Mouse (Mus musculus) neural tube, embryonic 13.5 days (tissue): Measurements from ENCODE around the gene 4930444G20Rik. TPM values are rescaled to one million over a fixed set of nuclear protein-coding genes. Genes with fewer than 3 reads are reported as not detected.

Experiments
- ATAC-seq: fragments of 200-750 bp; cut with Nextera tagmentation; 2 replicates; pipeline ENCODE4 v1.8.0; 2017; ENCODE audit warnings: low read depth, mild to moderate bottlenecking, moderate TSS enrichment, moderate library complexity
- H3K27ac ChIP-seq: fragments of 300-500 bp; sonication (generic); replicated peaks from 2 replicates; pipeline ENCODE4 v1.5.1; 2015; ENCODE audit warnings: moderate library complexity, mild to moderate bottlenecking, inconsistent platforms
- H3K27me3 ChIP-seq: fragments of 300-500 bp; sonication (generic); 2 replicates; pipeline ENCODE4 v1.6.1; 2015; ENCODE audit warnings: mild to moderate bottlenecking, inconsistent platforms
- H3K36me3 ChIP-seq: fragments of 300-500 bp; sonication (generic); 2 replicates; pipeline ENCODE4 v1.6.1; 2015; ENCODE audit warnings: mild to moderate bottlenecking, inconsistent platforms
- H3K4me1 ChIP-seq: fragments of 300-500 bp; sonication (generic); replicated peaks from 2 replicates; pipeline ENCODE4 v1.6.1; 2015; ENCODE audit warnings: inconsistent platforms
- H3K4me2 ChIP-seq: fragments of 300-500 bp; sonication (generic); 2 replicates; pipeline ENCODE4 v1.6.1; 2015; ENCODE audit warnings: inconsistent platforms, mild to moderate bottlenecking, moderate library complexity
- H3K4me3 ChIP-seq: fragments of 300-500 bp; sonication (generic); 2 replicates; pipeline ENCODE4 v1.5.1; 2015; ENCODE audit warnings: mild to moderate bottlenecking, inconsistent platforms
- H3K9ac ChIP-seq: fragments of 300-500 bp; sonication (generic); 2 replicates; pipeline ENCODE4 v1.6.1; 2015; ENCODE audit warnings: moderate library complexity, mild to moderate bottlenecking, inconsistent platforms
- H3K9me3 ChIP-seq: fragments of 300-500 bp; sonication (generic); 2 replicates; pipeline ENCODE4 v1.6.1; 2016; ENCODE audit warnings: inconsistent platforms
- WGBS: fragments of 180-500 bp; shearing (Covaris S2); methylation state at CpG from one replicate; pipeline ENCODE4 v1.1.7; 2015; 5-methylcytosine and 5-hydroxymethylcytosine counted together
- polyA plus RNA-seq: library from polyadenylated mRNA; unstranded; fragments of >200 nt; fragmentation: Nextera tagmentation; extraction: Ambion mirVana; gene quantifications from 2 replicates; pipeline ENCODE4 v1.2.1, GENCODE M21; 2015

Gene 4930444G20Rik
- polyA plus RNA-seq, 1 experiment from 2014 or later = not detected

DNA sequence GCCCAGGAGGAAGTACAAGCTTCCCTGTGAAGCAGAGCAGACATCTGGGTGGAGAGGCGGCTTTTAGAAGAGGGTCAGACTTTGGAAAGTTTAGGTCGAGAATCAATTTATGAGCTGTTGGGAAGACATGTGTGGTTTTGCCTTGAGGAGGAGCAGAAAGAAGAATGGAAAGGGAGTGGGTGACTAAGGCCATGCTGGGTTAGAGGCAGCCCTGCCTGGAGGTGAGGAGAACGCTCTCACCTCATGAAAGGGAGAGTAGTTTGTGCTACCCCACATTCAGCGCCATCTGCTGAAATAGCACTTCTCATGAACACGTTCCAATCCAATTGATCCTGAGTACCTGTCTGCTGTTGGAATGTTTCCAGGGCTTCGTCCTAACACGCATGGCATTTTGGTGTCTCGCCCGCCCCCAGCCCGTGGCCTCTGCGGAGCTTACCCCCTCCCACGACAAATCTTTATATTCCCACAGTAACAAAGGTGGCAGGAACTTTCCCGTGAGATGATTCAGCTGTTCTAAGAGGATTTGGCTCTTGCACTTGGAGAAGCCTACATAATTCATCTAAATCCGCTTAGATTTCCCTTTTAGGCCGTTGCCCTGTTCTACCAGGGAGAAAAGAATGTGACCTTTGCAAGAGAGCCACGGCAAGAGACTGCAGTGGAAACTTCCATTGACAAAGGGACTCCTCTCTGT, 50.3 kb downstream of the 4930444G20Rik start:
- Histone ChIP-seq H3K27me3 (no peaks in the 10 kb centered on the region), H3K4me2 (no peak overlapping the region), H3K4me1 (no peaks in the 10 kb centered on the region), H3K36me3 (no peaks in the 10 kb centered on the region), H3K9me3 (no peaks in the 10 kb centered on the region), H3K9ac (no peak overlapping the region), H3K27ac (no peak overlapping the region), H3K4me3 (no peak overlapping the region)
- WGBS = 71% methylated on average over 16 of the region's 16 CpGs
- no peak for ATAC-seq

Other genes starting within 250 kb of the 4930444G20Rik start
- 30.9 and 34.7 TPM in 2 replicates for gene Sgk1, start 185.9 kb downstream of the 4930444G20Rik start, polyA plus RNA-seq
- 2.7 and 3.1 TPM in 2 replicates for gene E030030I06Rik, start 81.2 kb upstream of the 4930444G20Rik start, polyA plus RNA-seq
- gene Raet1e, start 90.5 kb upstream of the 4930444G20Rik start, polyA plus RNA-seq = 1.8 and 2.3 TPM in 2 replicates
- 0.66 TPM in 1 of 2 replicates, not detected in the other for gene H60b, start 90.5 kb upstream of the 4930444G20Rik start, polyA plus RNA-seq